Mouse (Mus musculus): Measurements from ENCODE around the gene Car14. TPM values are rescaled to one million over a fixed set of nuclear protein-coding genes. Genes with fewer than 3 reads are reported as not detected.
"Not testable (repeated sequence)": the region's sequence is repeated elsewhere in the genome, so short reads cannot be mapped to it uniquely, and the experiment has no call there.

Gene Car14
- total RNA-seq, 1 experiment from 2014 or later, result 20.3 TPM

GRCm38 (mm10) chr3:95892066-95893052 lies 12.1 kb downstream of the Car14 start:
- no peak for DNase-seq

- DNase-seq, result peak; percentile 69
Measured at GRCm38 (mm10) chr3:95891211-95892065, 13.1 kb downstream of the Car14 start, which contains the start of gene BC028528. TSS of gene BC028528 (minus strand) at chr3:95892005.

- no peak for DNase-seq
Measured at GRCm38 (mm10) chr3:95889664-95890063, 14.8 kb downstream of the Car14 start.

- DNase-seq, result no peak
Measured at GRCm38 (mm10) chr3:95887596-95887995, 16.9 kb downstream of the Car14 start.

GRCm38 (mm10) chr3:95884400-95884799 lies 20.1 kb downstream of the Car14 start:
- no peak for DNase-seq

- DNase-seq, result peak; percentile 83
Measured at GRCm38 (mm10) chr3:95882816-95883425, 21.6 kb downstream of the Car14 start.

GRCm38 (mm10) chr3:95881979-95882815 lies 22.3 kb downstream of the Car14 start, which contains the start of gene Ciart:
TSS of gene Ciart (minus strand) at chr3:95882251.
- peak; percentile 96 for DNase-seq

GRCm38 (mm10) chr3:95879063-95879462 lies 25.4 kb downstream of the Car14 start:
- DNase-seq, result no peak

- DNase-seq, result no peak
Measured at GRCm38 (mm10) chr3:95872048-95872447, 32.4 kb downstream of the Car14 start.

GRCm38 (mm10) chr3:95871392-95871867 lies 33.1 kb downstream of the Car14 start, which contains the start of gene Mrps21:
TSS of gene Mrps21 (minus strand) at chr3:95871519.
- peak; percentile 94 for DNase-seq

- no peak for DNase-seq
Measured at GRCm38 (mm10) chr3:95870976-95871375, 33.5 kb downstream of the Car14 start.

GRCm38 (mm10) chr3:95867408-95867807 lies 37.1 kb downstream of the Car14 start:
- no peak for DNase-seq

GRCm38 (mm10) chr3:95866071-95866470 lies 38.4 kb downstream of the Car14 start:
- DNase-seq, result no peak

- DNase-seq, result no peak
Measured at GRCm38 (mm10) chr3:95865571-95865970, 38.9 kb downstream of the Car14 start.

- no peak for DNase-seq
Measured at GRCm38 (mm10) chr3:95865050-95865449, 39.4 kb downstream of the Car14 start.

GRCm38 (mm10) chr3:95863578-95863977 lies 40.9 kb downstream of the Car14 start:
- no peak for DNase-seq

- DNase-seq, result peak; percentile 88
Measured at GRCm38 (mm10) chr3:95861796-95862195, 42.7 kb downstream of the Car14 start.

GRCm38 (mm10) chr3:95861216-95861615 lies 43.3 kb downstream of the Car14 start:
- DNase-seq, result no peak

- DNase-seq, result no peak
Measured at GRCm38 (mm10) chr3:95860323-95860722, 44.2 kb downstream of the Car14 start.

- not testable (repeated sequence) for DNase-seq
Measured at GRCm38 (mm10) chr3:95858278-95858677, 46.2 kb downstream of the Car14 start.

GRCm38 (mm10) chr3:95857050-95857449 lies 47.4 kb downstream of the Car14 start:
- not testable (repeated sequence) for DNase-seq

Data from adrenal gland, postnatal 14 days (tissue).